Mouse (Mus musculus): Measurements from ENCODE around the gene Klhl4.
A peak's percentile ranks its signal among the peaks of the same experiment; 100 is the strongest.

The Klhl4 gene

DNA sequence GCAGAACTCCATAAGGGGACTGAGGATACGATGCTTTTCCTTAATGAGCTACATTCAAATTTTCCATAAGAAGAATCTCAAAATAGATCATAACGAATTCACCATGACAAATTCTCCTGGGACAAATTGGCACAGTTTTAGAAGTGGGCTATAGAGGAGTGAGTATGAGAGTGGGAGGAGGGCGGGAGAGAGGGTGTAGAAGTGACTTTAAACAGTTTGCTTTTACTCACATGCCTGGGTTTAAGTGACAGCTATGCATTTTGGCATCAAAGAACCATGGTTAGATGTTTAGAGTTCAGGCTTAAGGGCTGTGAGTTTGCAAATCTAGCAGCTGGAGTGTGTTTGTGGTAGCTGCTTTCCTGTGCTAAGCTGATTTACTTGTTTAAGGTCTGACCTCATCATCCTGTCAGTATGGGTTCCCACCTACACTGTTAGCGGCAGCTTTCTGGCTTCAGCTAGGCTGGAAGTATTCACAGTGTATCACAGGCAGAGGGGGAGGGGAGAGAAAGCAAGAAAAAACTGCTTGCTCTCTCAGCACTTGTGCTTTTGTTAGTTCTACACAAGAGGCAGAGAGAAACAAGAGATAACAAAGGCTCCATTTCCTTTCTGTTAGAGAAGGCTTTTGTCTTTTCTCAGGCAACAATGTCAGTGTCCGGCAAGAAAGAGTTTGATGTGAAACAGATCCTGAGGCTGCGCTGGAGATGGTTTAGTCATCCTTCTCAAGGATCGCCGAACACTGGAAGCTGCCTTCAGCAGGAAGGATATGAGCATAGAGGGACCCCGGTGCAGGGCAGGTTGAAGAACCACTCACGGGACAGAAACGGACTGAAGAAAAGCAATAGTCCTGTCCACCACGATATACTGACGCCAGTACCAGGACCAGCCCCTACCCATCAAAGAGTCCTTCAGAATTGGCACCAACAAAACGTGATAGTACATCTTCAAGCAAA is at the start of gene Klhl4:
TSS of gene Klhl4 (plus strand) at position 552 of the 950 bp plus-strand sequence.
- peak; percentile 4 for DNase-seq

- DNase-seq: no peak
Measured at GRCm38 (mm10) chrX:114484153-114484552, 10.0 kb downstream of the Klhl4 start.

GRCm38 (mm10) chrX:114486691-114487090 is 12.6 kb downstream of the Klhl4 start:
- no peak for DNase-seq

DNA sequence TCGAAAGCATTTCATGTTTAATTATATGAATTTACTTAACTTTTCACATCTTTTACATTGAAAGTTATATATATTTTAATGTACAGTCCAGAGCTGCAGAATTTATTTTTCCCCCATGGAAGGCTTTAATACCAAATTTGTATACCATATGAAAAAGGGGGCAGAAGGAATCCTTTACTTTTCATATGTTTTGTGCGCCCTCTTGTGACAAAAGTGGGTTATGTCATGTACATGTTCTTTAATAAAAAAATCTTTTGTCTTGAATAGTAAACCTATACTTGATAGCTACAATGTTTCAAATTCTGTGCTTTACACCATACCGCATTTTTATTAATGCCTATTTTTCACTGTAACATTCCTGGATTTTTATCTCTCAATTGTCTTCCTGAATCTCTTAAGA is 84.0 kb downstream of the Klhl4 start:
- DNase-seq: no peak

GRCm38 (mm10) chrX:114582311-114582710 is 108.2 kb downstream of the Klhl4 start:
- DNase-seq: no peak

Measured in kidney, adult 11 months (tissue).